Mouse (Mus musculus) embryonic facial prominence, embryonic 13.5 days (tissue): ENCODE data around the gene Ctr9. TPM values are rescaled to one million over a fixed set of nuclear protein-coding genes. Genes with fewer than 3 reads are reported as not detected.

ENCODE experiments used
- polyA plus RNA-seq: library from polyadenylated mRNA; unstranded; fragments of >200 nt; fragmentation: Nextera tagmentation; extraction: Ambion mirVana; gene quantifications from 2 replicates; pipeline ENCODE4 v1.2.1, GENCODE M21; 2015

Ctr9 gene
- polyA plus RNA-seq, 1 experiment from 2014 or later, result 82.4 TPM

Other genes starting within 250 kb of the Ctr9 start
- 16.9 and 17.0 TPM in 2 replicates for gene Rnf141, start 184.5 kb upstream of the Ctr9 start, polyA plus RNA-seq
- gene Lyve1, start 165.7 kb upstream of the Ctr9 start, polyA plus RNA-seq, result 2.8 and 5.2 TPM in 2 replicates
- gene Mrvi1, start 46.5 kb upstream of the Ctr9 start, polyA plus RNA-seq, result 0.18 and 0.44 TPM in 2 replicates
- gene Eif4g2, start 54.1 kb downstream of the Ctr9 start, polyA plus RNA-seq, result 810 and 879 TPM in 2 replicates